Mouse (Mus musculus): ENCODE measurements around the gene Crip2.

DNA sequence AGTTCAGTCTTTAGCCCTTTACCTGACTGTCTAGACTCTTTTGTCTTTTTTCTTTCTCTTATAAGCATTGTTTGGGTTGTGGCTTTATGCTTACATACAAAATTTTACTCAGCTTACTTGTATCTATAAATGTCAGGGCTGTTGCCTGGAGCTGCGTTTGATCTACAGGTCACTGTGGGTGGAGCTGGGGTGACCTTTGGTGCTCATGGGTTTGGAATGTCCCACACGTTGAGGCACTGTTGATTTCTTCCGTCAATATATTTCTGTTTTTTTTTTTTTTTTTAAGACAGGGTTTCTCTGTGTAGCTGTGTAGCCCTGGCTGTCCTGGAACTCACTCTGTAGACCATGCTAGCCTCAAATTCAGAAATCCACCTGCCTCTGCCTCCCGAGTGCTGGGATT lies 41.0 kb downstream of the Crip2 start:
- no peak for TF ChIP-seq CTCF (IDR thresholded peaks at IDR 0.05; ENCODE audit: insufficient read depth, low read length)
- no peak for TF ChIP-seq POLR2A (IDR thresholded peaks at IDR 0.05; ENCODE audit: borderline replicate concordance, extremely low read depth, low read depth, low read length)
